Mouse (Mus musculus): ENCODE data around the gene Ehhadh. TPM values are rescaled to one million over a fixed set of nuclear protein-coding genes. Genes with fewer than 3 reads are reported as not detected.

Gene Ehhadh
- 3.3 and 4.2 TPM in 2 replicates for polyA plus RNA-seq (2015; fragmentation: Nextera tagmentation; extraction: Ambion mirVana)

DNA sequence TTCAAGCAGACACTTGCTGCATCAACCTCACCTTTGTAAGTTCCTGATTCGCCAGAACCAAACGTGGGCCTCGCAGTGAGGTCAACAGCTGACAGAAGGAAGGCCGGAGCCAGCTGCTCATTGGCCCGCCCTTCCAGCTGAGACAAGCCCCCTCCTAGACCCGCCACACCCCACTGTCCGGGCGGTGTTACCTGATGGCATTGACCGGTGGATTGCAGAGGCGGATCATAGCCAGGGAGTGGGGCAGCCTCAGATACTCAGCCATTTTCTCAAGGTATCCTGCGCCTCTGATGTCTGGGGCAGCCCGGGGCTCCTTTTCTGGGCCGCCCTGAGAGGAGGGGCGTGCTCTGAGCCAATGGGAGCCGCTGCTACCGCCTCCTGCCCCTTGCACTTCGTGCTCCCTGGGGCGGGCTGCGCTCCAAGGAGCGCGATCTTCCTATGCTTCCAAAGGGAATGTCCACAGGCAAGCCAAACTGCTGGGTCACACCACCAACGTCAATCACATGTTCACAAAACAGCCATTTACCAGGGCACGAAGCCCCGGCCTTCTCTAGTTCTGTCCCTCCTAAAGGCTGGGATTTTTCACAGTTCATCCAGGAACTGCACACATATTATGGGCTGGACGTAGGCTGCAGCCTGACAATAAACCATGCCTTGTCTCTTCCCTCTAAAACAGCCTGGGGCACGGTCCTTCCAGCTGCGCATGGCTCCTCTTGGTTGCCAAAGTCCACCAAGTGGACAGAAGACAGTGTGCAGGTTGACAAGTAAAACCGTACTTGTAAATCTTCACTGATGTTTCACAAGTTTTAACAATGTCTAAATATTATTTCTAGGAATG is at the start of gene Ehhadh:
Gene Ehhadh, minus strand, starts transcription at position 292 of the 838 bp plus-strand sequence.

DNA sequence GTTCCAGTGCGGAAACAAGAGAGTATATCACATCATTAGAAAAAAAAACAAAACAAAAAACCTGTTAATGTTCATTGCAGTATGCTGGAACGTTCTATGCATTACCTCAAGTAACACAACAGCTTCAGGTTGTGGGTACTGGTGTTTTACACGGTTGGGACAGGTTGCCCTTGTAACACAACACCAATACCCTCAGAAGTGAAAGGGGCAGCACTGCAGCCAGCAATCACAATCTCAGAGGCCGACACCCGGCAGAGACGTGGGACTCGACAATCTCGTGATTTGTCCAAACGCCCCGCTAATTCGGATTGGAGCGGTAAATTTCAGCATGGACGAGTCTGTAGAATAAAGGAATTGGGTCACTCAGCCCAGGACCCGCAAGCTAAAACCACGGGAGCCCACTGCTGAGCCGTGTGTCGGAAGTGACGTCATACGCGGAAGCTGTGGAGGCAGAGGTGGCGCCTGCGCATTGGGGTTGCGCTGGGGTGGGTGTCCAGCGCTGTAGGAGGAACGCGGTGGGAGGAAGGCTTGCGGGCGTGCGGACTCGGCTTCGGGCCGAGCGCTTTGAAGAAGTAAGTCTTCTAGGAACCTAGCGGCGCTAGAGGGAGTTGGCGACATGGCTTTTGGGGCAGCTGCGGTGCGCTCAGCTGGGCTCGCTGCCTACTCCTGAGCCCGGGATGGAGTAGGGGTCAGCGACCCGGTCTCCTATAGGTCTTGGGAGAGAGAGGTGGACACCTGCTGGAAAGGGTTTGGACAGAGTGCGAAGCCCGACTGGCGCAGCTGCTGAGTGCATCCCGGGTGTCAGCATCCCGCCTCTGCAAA is 6.5 kb upstream of the Ehhadh start, which contains the start of gene Map3k13:
Gene Map3k13, plus strand, starts transcription at position 472 of the 822 bp plus-strand sequence.

Other genes with a start within 250 kb of the Ehhadh start
- 6.5 and 7.0 TPM in 2 replicates for gene 2510009E07Rik, start 93.1 kb downstream of the Ehhadh start, polyA plus RNA-seq (2015; fragmentation: Nextera tagmentation; extraction: Ambion mirVana)
- 0.12 and 0.13 TPM in 2 replicates for gene Map3k13, start 6.5 kb upstream of the Ehhadh start, polyA plus RNA-seq (2015; fragmentation: Nextera tagmentation; extraction: Ambion mirVana)
- 30.4 and 32.8 TPM in 2 replicates for gene Tmem41a, start 159.7 kb upstream of the Ehhadh start, polyA plus RNA-seq (2015; fragmentation: Nextera tagmentation; extraction: Ambion mirVana)
- gene Liph, start 207.9 kb upstream of the Ehhadh start, polyA plus RNA-seq (2015; fragmentation: Nextera tagmentation; extraction: Ambion mirVana) = 1.8 TPM in 2 replicates
- gene Senp2, start 221.7 kb upstream of the Ehhadh start, polyA plus RNA-seq (2015; fragmentation: Nextera tagmentation; extraction: Ambion mirVana) = 34.9 and 35.3 TPM in 2 replicates